Mouse (Mus musculus) thymus, adult 2 months (tissue): ENCODE measurements at regions not wholly inside any gene's neighbourhood (a gene's known extent, or its start where the extent isn't known, plus 50 kb on each side); places are given as distances from the start of the nearest gene placed in this dataset.

Source experiments
- DNase-seq: peaks from one replicate; pipeline ENCODE4 v3.0.0; 2021
- H3K27ac ChIP-seq: fragments of 200-500 bp; 2 replicates; pipeline ENCODE4 v1.5.1; 2012; ENCODE audit warnings: low read length, control low read depth; ENCODE audit not compliant: control insufficient read depth, insufficient read depth
- H3K27me3 ChIP-seq: fragments of 200-500 bp; 2 replicates; pipeline ENCODE4 v1.6.1; 2012; ENCODE audit warnings: mild to moderate bottlenecking, low read length, moderate library complexity, mixed read lengths; ENCODE audit not compliant: control insufficient read depth, insufficient read depth
- H3K36me3 ChIP-seq: fragments of 200-500 bp; 2 replicates; pipeline ENCODE4 v1.6.1; 2012; ENCODE audit warnings: mild to moderate bottlenecking, low read length, moderate library complexity; ENCODE audit not compliant: control insufficient read depth, insufficient read depth
- H3K4me1 ChIP-seq: fragments of 200-500 bp; replicated peaks from 2 replicates; pipeline ENCODE4 v1.6.1; 2012; ENCODE audit warnings: low read length; ENCODE audit not compliant: control insufficient read depth, insufficient read depth
- H3K4me3 ChIP-seq: fragments of 200-500 bp; 2 replicates; pipeline ENCODE4 v1.5.1; 2012; ENCODE audit warnings: mild to moderate bottlenecking, low read length, control low read depth, moderate library complexity; ENCODE audit not compliant: control insufficient read depth, insufficient read depth
- CTCF ChIP-seq: fragments of 200-500 bp; IDR thresholded peaks from 2 replicates; pipeline ENCODE4 v1.5.1; 2012; ENCODE audit warnings: mild to moderate bottlenecking, control low read depth, low read length, moderate library complexity, borderline replicate concordance; ENCODE audit not compliant: control insufficient read depth, poor library complexity, insufficient read depth; ENCODE audit errors: extremely low read depth
- POLR2A ChIP-seq: fragments of 200-500 bp; IDR thresholded peaks from 2 replicates; pipeline ENCODE4 v1.6.1; 2012; ENCODE audit warnings: mild to moderate bottlenecking, low read length, control low read depth, moderate library complexity; ENCODE audit not compliant: control insufficient read depth, poor library complexity, insufficient read depth; ENCODE audit errors: extremely low read depth
- WGBS: fragments of 180-500 bp; shearing (Covaris S2); methylation state at CpG from one replicate; pipeline ENCODE4 v1.1.7; 2018; 5-methylcytosine and 5-hydroxymethylcytosine counted together

DNA sequence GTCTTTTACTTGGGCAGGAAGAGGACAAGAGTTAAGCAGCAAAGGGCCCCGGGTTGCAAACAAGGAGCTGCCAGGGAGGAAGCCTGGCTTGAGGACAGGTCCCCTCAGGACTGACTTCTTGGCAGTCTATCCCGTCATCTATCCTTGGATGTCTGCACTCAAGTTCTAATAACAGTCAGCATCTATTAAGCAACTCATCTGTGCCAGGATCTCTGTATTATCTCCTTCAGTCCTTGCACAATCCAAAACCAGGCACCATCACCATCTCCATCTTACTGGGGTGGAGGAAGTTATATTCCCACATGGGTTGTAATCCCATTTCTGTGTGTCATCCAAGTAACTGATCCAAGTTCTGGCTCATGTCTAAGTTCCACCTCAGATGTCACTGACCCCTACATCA is 87.1 kb upstream of the Lifr start:
- WGBS, result 81% methylated on average over 2 of the region's 2 CpGs
- H3K4me3 ChIP-seq, result no peak overlapping the region
- H3K4me1 ChIP-seq, result no peaks in the 10 kb centered on the region
- no peaks in the 10 kb centered on the region for H3K36me3 ChIP-seq
- H3K27me3 ChIP-seq, result no peaks in the 10 kb centered on the region
- H3K27ac ChIP-seq, result no peak overlapping the region
- DNase-seq, result no peak
- TF ChIP-seq CTCF (no peak), POLR2A (no peak)

DNA sequence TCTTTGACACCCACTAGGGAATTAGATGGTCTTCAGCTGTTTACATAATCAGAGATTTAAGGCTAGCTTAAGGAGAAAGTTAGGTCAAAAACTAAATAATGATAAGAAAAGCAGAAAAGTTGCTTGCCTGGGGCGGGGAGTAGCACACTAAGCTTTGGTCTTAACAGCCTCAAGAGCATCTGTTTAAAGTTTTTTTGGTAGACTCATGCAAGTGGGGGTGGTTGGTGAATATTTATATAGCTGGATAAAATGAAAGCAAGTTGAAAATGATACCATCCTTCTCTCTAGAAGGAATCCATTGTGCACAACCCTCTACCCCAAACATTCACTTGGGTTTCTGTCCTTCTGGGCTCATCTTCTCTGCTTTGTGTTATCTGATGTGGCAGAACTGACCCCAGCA is 85.3 kb upstream of the Lifr start:
- H3K4me3 ChIP-seq, result no peak overlapping the region
- TF ChIP-seq POLR2A (no peak), CTCF (no peak)
- DNase-seq, result no peak
- no peak overlapping the region for H3K27ac ChIP-seq
- no peaks in the 10 kb centered on the region for H3K4me1 ChIP-seq
- 95% methylated on average over 1 of the region's 1 CpGs for WGBS
- H3K36me3 ChIP-seq, result no peaks in the 10 kb centered on the region
- no peaks in the 10 kb centered on the region for H3K27me3 ChIP-seq

DNA sequence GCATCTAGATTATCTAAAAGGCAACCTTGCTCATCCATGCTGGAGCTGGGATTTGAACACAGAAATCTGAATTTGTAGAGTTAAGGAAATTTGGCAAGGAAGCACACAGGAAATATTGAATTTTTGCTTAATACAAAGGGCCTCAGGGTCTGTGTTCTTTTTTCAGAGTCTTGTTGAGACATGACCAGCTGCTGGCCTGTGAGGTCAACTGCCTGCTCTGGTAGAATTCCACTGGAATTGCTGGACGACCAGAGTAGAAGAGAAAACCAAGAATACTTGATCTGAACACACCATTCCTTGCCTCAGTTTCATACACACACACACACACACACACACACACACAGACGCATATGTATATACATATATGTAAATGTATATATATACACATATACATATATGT is 84.1 kb upstream of the Lifr start:
- no peak for DNase-seq
- 78% methylated on average over 2 of the region's 2 CpGs for WGBS
- no peaks in the 10 kb centered on the region for H3K27me3 ChIP-seq
- H3K27ac ChIP-seq, result no peak overlapping the region
- no peak overlapping the region for H3K4me3 ChIP-seq
- no peaks in the 10 kb centered on the region for H3K36me3 ChIP-seq
- H3K4me1 ChIP-seq, result no peaks in the 10 kb centered on the region
- TF ChIP-seq POLR2A, result no peak
- TF ChIP-seq CTCF, result no peak

DNA sequence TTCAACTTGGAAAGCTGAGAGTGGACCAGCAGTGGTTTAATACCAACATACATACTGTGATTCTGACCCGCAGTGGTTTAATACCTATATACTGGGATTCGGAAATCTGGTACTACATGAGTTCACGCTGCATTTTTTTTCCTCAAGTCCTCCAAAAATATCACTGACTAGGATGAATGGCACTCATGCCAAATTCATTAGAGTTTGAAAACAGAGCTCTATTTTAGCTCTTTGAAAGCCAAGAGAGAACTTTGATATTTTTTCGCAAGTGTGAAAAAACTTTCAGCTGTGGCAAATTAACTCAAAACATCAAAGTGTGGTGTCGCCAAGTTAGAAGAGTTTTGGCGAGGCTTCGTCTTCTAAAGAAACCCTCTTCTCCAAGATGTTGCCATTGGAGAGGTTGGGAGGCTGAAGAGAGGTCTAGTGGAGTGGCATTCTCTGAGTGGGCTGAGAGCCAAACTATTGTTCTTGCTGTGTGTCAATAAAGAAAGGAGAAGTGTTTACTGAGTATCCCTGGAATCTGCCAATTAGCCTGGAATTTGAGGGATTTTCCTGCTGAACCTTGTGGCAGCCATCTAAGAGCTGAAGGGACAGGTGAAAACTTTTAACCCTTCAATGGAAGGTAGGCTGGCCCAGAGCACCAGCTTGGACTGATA is 81.6 kb upstream of the Lifr start:
- Histone ChIP-seq H3K27ac (no peak overlapping the region), H3K4me3 (no peak overlapping the region), H3K4me1 (no peaks in the 10 kb centered on the region), H3K27me3 (no peaks in the 10 kb centered on the region), H3K36me3 (no peaks in the 10 kb centered on the region)
- WGBS, result 90% methylated on average over 7 of the region's 7 CpGs
- no peak for DNase-seq
- TF ChIP-seq POLR2A (no peak), CTCF (no peak)

DNA sequence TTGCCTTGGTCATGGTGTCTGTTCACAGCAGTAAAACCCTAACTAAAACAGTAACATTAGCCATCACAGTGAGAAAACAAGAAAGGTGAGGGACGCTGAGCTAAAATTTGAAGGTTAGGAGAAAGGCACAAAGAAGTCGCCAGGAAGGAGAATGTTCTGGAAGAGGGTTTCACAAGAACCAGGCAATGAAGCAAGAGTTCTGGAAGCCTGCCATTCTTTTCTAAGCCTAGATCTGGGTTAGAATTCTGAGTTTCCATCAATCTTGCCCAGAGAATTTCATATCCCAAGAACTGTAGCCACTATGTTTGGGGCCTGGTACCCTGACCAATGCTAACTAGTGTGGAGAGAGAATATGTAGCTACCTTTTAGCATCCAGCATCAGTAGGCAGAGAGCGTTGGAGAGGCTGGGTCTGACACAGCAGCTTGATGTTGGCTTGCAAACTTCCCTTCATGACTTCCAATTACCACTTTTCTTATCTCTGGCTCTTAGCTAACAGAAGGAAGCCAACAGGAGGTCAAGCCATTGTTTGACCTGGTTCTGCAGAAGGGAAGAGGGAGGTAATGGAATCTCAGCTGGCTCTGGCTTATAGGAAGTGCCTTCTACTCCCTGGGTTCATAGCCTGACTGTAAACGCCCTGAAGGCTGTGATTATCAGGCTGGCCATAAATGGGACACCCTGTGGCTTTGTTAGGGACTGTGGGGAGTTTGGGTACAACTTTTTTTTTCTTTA is 79.3 kb upstream of the Lifr start:
- DNase-seq, result no peak
- H3K4me3 ChIP-seq, result no peak overlapping the region
- H3K4me1 ChIP-seq, result no peaks in the 10 kb centered on the region
- H3K27me3 ChIP-seq, result no peaks in the 10 kb centered on the region
- WGBS, result 78% methylated on average over 4 of the region's 4 CpGs
- TF ChIP-seq CTCF (no peak), POLR2A (no peak)
- H3K36me3 ChIP-seq, result no peaks in the 10 kb centered on the region
- no peak overlapping the region for H3K27ac ChIP-seq

DNA sequence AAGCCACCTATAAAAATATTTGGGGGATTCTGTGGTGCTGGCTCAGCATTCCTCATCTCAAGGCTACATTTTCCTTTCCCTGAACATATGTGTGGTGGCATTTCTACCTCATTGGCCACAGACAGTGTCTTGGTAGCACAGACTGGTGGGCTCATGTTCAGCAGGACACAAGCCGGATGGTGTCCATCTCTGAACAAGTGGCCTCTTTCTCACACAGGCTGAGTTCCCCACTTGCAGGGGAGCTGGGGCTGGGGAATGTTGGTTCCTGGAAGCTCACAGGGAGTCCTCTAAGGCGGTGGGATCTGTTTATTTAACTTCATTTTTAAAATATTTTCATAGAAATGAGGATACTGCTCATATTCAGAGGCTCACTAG is 78.7 kb upstream of the Lifr start:
- no peaks in the 10 kb centered on the region for H3K4me1 ChIP-seq
- no peak for DNase-seq
- H3K4me3 ChIP-seq, result no peak overlapping the region
- TF ChIP-seq POLR2A, result no peak
- no peak for TF ChIP-seq CTCF
- H3K27ac ChIP-seq, result no peak overlapping the region
- H3K36me3 ChIP-seq, result no peaks in the 10 kb centered on the region
- no peaks in the 10 kb centered on the region for H3K27me3 ChIP-seq
- WGBS, result 75% methylated on average over 2 of the region's 2 CpGs

DNA sequence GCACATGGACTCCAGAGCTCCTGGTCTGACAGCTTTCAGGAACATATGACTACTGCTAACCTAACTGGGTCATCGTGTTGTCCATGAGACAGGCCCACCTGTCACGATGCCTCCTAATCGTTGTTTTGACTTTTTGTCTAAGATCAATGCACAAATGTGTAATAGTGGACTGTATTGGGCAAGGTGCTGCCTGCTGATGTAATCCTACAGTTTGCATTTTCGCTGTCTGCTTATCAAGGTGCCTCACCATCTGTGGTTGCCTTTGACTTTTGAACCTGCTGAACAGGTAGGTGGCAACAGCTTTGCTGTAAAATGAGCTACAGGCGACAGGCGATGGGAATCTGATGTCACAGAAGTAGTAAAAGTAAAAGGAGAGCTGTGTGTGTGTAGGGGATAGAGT is 78.0 kb upstream of the Lifr start:
- H3K36me3 ChIP-seq, result no peaks in the 10 kb centered on the region
- no peaks in the 10 kb centered on the region for H3K4me1 ChIP-seq
- no peak overlapping the region for H3K27ac ChIP-seq
- no peaks in the 10 kb centered on the region for H3K27me3 ChIP-seq
- WGBS, result 97% methylated on average over 6 of the region's 6 CpGs
- H3K4me3 ChIP-seq, result no peak overlapping the region
- TF ChIP-seq CTCF (no peak), POLR2A (no peak)
- no peak for DNase-seq
